Mouse (Mus musculus): Measurements from ENCODE around the gene Hsph1.

DNA sequence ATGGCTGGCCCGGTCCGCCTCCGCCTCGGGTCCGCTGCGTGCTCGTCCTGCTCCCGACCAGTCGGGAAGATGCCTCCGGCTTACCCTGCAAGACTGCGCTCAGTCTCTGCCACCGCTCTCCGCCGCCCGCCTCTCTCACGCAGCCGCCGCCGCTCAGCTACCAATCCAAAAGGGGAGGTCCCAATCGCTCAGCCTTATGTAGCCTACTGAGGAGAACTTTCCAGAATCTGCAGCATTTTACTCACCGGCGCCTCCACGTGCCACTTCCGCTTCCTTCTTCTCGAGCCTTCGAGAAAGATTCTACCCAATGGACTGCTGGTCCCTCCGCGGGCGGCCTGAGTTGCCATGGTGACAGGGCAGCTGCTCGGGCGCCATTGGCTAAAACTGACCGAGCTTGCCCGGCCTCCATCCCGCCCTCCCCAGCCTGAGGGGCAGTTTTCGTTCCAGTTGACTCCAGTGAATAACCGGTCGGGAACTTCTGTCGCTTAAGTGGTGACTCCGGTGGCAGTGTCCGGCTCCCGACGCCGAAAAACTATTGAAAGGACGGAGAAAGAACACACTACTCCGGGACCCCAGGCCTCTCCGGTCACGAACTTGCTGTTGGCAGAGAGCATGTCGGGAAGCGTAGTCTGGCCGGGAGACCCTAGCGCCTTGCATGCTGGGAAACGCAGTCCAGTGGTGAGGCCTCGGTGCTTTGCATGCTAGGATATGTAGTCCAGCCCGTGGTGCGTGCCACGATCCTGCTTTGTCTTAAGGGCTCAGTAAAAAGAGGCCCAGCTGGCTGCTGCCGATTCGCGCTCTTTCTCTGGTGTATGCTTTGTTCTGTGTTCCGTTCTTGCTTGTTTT lies at the start of gene Hsph1:
- no peak for TF ChIP-seq CTCF (IDR thresholded peaks at IDR 0.05; ENCODE audit: extremely low read depth, insufficient read length, insufficient replicate concordance, low read depth, low read length)
- peak; percentile 86 for TF ChIP-seq POLR2A (IDR thresholded peaks at IDR 0.05; ENCODE audit: low read depth, low read length)

Data from small intestine, adult 2 months (tissue).